Mouse (Mus musculus) embryo, embryonic 10 days (tissue): ENCODE data around the gene Btbd35f22.
"Not testable (repeated sequence)": the region's sequence is repeated elsewhere in the genome, so short reads cannot be mapped to it uniquely, and the experiment has no call there.

Experiments
- DNase-seq: peaks from one replicate; pipeline ENCODE4 v3.0.0-alpha.2; 2015; ENCODE audit warnings: low spot score

Btbd35f22 gene

DNA sequence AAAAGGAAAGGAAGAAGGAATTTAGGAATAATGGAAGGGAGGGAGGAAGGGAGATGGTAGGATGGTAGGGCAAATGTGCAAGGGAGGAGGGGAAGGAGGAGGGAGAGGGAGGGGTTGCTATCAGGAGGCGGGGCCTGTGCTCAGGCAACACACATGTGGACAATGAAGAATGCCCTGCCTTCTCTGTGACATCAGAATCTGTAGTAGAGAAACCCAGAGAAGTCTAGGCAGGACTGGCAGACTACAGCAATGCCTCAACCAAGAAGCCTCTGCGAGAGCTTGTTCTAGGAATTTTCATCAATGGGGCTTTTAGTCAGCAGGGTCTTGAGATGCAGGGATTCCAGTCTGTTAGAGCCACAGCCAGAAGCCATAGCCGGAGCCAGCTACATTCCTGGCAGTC lies at the start of gene Btbd35f22:
TSS of gene Btbd35f22 (plus strand) at position 301 of the 400 bp plus-strand sequence.
- DNase-seq: not testable (repeated sequence)
